Mouse (Mus musculus): Measurements from ENCODE around the gene Ccr7.

GRCm38 (mm10) chr11:99130736-99131462 is 24.0 kb downstream of the Ccr7 start:
- TF ChIP-seq FLI1 (IDR thresholded peaks at IDR 0.05; ENCODE audit: low read length) = no peak
- no peak for TF ChIP-seq GATA1 (IDR thresholded peaks at IDR 0.05; ENCODE audit: borderline replicate concordance, low read length)

Measured in megakaryocyte, embryonic 14.5 days (primary cell).